Mouse (Mus musculus): Measurements from ENCODE around the gene Snrnp35.

Snrnp35 gene

DNA sequence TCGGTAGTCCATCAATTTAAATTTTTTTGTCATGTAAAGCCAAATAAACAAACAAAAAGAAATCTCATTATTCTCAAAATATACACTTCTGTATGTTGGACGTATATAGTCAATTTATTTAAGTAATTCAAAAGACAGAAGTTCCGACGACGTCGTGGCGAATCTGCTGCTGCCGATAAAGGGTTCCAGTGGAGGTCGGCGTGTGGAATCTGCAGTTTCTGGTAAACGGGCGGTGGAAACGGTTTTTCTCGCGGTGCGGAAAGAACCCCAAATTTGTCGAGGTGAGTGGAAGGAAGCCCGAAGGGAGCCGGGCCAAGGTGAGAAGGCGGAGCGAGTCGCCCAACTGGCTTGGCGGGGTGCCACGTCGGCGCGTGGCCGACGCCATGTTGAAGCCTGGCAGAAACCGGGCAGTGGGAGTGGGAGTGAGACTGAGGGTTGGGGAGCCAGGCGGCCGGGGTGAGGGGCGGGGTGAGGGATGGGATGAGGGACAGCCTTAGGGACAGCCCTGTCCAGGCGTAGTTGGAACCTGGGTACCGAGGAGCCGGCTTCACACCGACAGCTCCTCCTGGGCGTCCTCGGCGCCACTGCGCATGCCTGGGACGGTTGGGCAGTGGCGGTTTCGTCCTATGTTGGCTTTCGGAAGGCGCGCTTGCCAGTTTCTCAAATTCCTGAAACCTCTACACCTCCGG is at the start of gene Snrnp35:
Gene Snrnp35 (plus strand): TSS at position 169 of the 689 bp plus-strand sequence.
- DNase-seq (ENCODE audit: low spot score) = peak; percentile 86

- no peak for DNase-seq (ENCODE audit: low spot score)
Observed at GRCm38 (mm10) chr5:124438229-124438628, 44.7 kb upstream of the Snrnp35 start.

GRCm38 (mm10) chr5:124438746-124439145 is 44.2 kb upstream of the Snrnp35 start:
- DNase-seq (ENCODE audit: low spot score) = no peak

- DNase-seq (ENCODE audit: low spot score) = peak; percentile 96
Observed at GRCm38 (mm10) chr5:124439447-124440093, 43.4 kb upstream of the Snrnp35 start, which contains the start of gene Kmt5a. Kmt5a (plus strand) TSS chr5:124439930.

DNA sequence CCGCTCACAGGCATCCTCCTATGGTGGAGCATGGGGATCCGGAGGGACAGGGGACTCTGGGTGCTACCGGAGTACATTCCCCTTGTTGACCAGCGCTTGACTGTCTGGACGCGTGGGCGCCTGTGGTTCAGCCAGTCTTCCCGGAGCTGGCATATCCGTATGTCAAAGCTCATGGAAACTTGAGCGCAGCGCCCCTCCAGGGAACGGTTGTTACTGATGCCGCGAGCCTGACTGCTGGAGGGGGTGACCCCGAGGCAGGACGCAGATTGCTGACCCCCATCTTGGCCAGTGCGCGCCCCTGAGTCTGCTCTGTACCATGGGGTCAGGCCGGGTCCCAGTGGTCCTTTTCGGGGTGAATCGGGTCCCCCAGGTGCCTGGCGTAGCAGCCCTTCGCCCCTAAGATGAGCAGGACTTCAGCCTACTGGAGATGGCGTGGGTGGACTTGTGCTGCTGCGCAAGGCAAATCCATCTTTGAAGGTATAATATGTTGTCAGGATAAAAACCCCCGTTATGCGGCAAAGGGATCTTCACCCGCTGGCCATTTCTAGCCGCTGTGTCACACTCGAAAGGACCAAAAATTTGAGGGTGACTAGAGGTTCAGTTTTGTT is 42.7 kb upstream of the Snrnp35 start:
- no peak for DNase-seq (ENCODE audit: low spot score)

- DNase-seq (ENCODE audit: low spot score) = no peak
Observed at GRCm38 (mm10) chr5:124442628-124443027, 40.3 kb upstream of the Snrnp35 start.

GRCm38 (mm10) chr5:124444208-124444607 is 38.7 kb upstream of the Snrnp35 start:
- no peak for DNase-seq (ENCODE audit: low spot score)

GRCm38 (mm10) chr5:124444661-124445561 is 38.0 kb upstream of the Snrnp35 start:
- DNase-seq (ENCODE audit: low spot score) = peak; percentile 71

DNA sequence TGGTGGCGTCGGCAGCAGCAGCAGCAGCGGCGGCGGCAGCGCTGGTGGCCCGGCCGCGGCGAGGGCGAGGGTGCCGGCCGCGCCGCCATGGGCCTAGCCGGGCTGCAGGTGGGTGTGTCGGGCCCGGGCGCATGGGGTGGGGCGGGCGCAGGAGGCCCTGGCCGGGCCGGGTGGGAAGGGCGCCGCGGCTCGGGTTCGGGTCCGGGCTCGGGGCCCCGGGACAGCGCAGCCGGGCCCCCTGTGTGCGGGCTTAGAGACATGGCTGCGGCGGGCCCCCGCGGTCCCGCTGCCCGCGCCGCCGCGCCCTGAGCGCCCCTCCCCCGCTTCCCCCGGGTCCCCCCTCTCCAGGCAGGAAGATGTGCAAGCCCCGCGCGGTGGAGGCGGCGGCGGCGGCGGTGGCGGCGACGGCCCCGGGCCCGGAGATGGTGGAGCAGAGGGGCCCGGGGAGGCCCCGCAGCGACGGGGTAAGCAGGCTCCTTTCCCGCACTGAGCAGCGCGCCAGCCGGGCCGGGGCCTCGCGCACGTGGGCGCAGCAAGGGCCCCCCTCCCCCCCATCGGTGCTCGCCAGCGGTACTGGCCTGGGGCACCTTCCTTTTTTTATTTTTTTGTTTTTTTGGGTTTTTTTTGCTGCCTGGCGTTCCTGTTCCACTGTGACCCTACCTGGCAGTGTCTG is 37.2 kb upstream of the Snrnp35 start:
- DNase-seq (ENCODE audit: low spot score) = peak; percentile 49

- peak; percentile 67 for DNase-seq (ENCODE audit: low spot score)
Observed at GRCm38 (mm10) chr5:124446301-124446881, 36.5 kb upstream of the Snrnp35 start.

- DNase-seq (ENCODE audit: low spot score) = no peak
Observed at GRCm38 (mm10) chr5:124449494-124449893, 33.4 kb upstream of the Snrnp35 start.

- no peak for DNase-seq (ENCODE audit: low spot score)
Observed at GRCm38 (mm10) chr5:124450051-124450450, 32.9 kb upstream of the Snrnp35 start.

- no peak for DNase-seq (ENCODE audit: low spot score)
Observed at GRCm38 (mm10) chr5:124450641-124451340, 32.1 kb upstream of the Snrnp35 start.

- DNase-seq (ENCODE audit: low spot score) = peak; percentile 62
Observed at GRCm38 (mm10) chr5:124452494-124453228, 30.3 kb upstream of the Snrnp35 start.

DNA sequence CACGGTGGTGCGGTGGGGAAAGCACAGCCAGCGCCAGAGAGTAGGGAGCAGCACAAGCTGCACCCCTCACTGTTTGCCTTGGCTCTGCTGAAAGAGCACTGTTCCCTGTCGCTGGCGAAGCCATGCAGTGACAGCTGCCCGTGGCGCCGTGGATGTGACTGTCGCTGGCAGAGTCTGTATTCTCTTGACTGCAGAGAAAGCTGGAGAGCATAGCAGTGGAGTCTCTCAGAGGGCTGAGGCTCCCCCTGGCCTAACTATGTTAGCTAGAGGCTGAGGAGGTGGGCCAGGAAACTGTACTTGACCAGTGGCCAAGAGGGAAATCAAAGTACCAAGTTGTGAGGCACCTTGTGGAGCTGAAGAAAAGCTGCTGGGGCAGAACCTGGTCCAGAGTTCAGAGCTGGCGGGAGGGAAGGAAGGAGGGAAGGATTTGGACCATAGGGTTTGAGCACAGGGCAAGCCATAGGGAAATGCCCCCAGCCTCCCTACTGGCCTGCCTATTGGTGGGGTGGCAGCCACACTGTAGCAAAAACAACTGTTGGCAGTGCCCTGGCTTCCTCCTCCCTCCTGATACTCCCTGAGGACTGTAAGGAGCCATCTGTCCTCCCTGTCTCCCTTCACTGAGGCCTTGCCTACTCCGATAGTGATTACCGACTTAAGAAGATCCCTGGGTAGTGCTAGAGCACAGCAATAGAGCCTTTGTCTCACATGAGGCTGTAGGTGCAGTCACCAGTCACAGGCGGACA is 29.4 kb upstream of the Snrnp35 start:
- DNase-seq (ENCODE audit: low spot score) = peak; percentile 81

DNA sequence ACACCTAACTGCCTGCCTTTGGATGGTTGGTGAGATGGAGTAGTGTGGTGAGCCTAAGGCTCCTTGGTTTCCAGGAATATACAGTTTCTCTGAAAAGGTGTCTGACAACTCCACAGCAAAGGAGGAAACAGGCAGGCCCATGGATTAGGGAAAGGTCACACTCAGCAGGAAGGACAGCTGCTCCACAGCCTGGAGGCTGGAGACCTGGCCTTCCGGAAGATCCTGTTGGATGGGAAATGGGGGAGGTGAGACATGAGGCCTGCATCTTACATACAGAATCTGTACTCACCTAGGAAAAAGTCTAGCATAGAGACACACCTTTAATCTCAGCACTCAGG is 28.9 kb upstream of the Snrnp35 start:
- DNase-seq (ENCODE audit: low spot score) = no peak

DNA sequence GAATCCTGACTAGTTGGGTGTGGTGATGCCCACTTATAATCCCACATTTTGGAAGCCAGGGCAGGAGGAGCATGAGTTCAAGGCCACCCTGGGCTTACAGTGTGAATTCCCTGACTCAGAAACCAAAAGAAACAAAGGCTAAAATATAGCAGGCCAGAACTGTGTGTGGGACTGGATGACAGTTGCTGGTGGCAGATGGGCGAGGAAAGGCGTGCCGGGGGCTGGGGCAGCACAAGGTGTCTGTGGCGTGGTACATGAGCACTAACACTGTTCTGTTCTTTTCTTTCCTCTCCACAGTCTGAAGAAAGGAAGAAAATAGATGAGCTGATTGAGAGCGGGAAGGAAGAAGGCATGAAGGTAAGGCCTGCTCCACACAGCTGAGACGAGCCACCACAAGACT is 26.2 kb upstream of the Snrnp35 start:
- no peak for DNase-seq (ENCODE audit: low spot score)

DNA sequence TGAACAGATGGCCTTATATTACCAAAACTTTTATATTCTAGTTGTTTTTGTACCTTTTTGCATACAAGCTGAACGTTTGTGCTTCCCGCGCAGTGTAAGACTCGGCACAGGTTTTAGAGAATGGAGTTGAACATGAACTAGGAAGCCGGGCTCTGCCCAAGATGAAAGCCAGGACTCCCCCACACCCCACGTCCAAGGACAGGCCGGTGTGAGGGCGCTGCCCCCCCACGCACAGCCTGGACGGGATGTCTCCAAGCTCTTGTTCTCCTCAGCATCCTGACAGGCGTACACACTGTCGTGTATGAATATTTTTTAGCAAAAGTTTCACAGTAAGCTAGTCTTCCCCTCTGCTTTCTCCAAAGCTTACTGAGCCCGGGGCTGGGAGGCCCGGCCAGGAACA is 22.0 kb upstream of the Snrnp35 start:
- DNase-seq (ENCODE audit: low spot score) = peak; percentile 82

GRCm38 (mm10) chr5:124462297-124463025 is 20.5 kb upstream of the Snrnp35 start:
- no peak for DNase-seq (ENCODE audit: low spot score)

Measured in testis, postnatal 14 days (tissue).